In the genomic region with DNA sequence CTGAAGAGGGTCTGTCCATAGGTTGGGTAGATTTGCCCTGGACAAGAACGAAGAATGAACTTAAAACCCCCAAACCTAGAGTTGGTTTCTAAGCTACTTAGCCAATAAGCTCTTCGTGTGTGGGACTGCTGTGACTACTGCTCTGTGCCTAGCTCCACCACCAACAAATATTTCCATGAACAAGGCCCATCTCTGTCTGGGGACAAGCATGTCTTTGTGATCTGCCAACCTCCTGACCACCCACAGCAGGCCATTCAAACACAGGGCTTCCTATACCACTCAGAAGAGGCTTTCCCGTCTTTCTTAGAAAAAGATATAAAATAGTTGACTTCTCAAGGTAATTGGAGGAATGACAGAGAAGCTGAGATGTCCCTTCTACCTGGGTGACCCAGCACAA, we compare ENCODE assay signal across 21 mouse cellular contexts. TPM values are rescaled to one million over a fixed set of nuclear protein-coding genes. Genes with fewer than 3 reads are reported as not detected.
A peak's percentile ranks its signal among the peaks of the same experiment; 100 is the strongest.
DNase-seq lines count a peak whose midpoint lies in the region; ATAC-seq and TF ChIP-seq lines count a peak whose summit lies in the region.
"Had no signal": no experiment of that assay in that cellular context is flagged by ENCODE, and none has a peak within 500 bp of the region (broad histone marks: within the 10 kb centered on the region; RNA-seq: fewer than 3 reads in every experiment).

No protein-coding gene starts in this region.

- no peaks in the 10 kb centered on the region for H3K27me3 ChIP-seq in cerebellum, adult 2 months (ENCODE audit: control insufficient read depth, insufficient read depth, low read length)
- H3K27me3 ChIP-seq in liver, embryonic 14.5 days (ENCODE audit: control insufficient read depth, insufficient read depth, low read length): peaks cover 3% of the 10 kb centered on the region
- peaks cover 10% of the 10 kb centered on the region for H3K27me3 ChIP-seq in midbrain, embryonic 15.5 days (replicated peaks)

- H3K9me3 ChIP-seq in liver, embryonic 14.5 days (ENCODE audit: control insufficient read depth, low read length): no peaks in the 10 kb centered on the region
- no peaks in the 10 kb centered on the region for H3K9me3 ChIP-seq in midbrain, embryonic 15.5 days
- H3K9me3 ChIP-seq: embryonic facial prominence, embryonic 10.5 days; hindbrain, embryonic 12.5 days had no signal

- H3K4me1 ChIP-seq in cerebellum, adult 2 months (ENCODE audit: control insufficient read depth, insufficient read depth, low read length): peaks cover 5% of the 10 kb centered on the region
- H3K4me1 ChIP-seq in liver, embryonic 14.5 days (replicated peaks; ENCODE audit: control insufficient read depth in 2 of 2, insufficient read depth in 2 of 2, low read length in 1 of 2): peaks cover 25 to 29% of the 10 kb centered on the region in 2 experiments
- H3K4me1 ChIP-seq in midbrain, embryonic 15.5 days: peaks cover 3% of the 10 kb centered on the region; the same call in 1 of the 2 replicates
- H3K4me1 ChIP-seq: hindbrain, embryonic 12.5 days had no signal

- H3K27ac ChIP-seq in cerebellum, adult 2 months (ENCODE audit: insufficient read depth, low read length): peak overlapping the region; percentile 69; the same call in 1 of the 2 replicates
- peak overlapping the region; percentile 72 for H3K27ac ChIP-seq in left cerebral cortex, adult 2 months
- peak overlapping the region; percentile 92 for H3K27ac ChIP-seq in liver, embryonic 14.5 days
- no peak overlapping the region for H3K27ac ChIP-seq in midbrain, embryonic 15.5 days
- H3K27ac ChIP-seq: embryonic facial prominence, embryonic 10.5 days; hindbrain, embryonic 12.5 days had no signal

- no peak for TF ChIP-seq EP300 in liver, embryonic 14.5 days (IDR thresholded peaks at IDR 0.05; ENCODE audit: low read depth)

- no peak for ATAC-seq in cerebellum, adult (ENCODE audit: insufficient number of reproducible peaks, low FRiP score, low TSS enrichment)
- no peak for ATAC-seq in liver, embryonic 14.5 days (ENCODE audit: insufficient read depth)
- ATAC-seq in midbrain, embryonic 15.5 days (replicated peaks): no peak
- ATAC-seq: activated CD4-positive, CD25-positive, alpha-beta regulatory T cell, adult 4 months; forebrain, embryonic 14.5 days had no signal

- no peak overlapping the region for H3K4me3 ChIP-seq in cerebellum, adult 2 months (replicated peaks; ENCODE audit: insufficient read depth, low read depth, low read length)
- H3K4me3 ChIP-seq in left cerebral cortex, adult 2 months: no peak overlapping the region
- H3K4me3 ChIP-seq in liver, embryonic 14.5 days (ENCODE audit: insufficient read depth in 1 of 2, low read depth in 2 of 2, low read length in 2 of 2): peak overlapping the region in 1 of 2 experiments; percentile 6; a peak in 1 of 4 replicates
- no peak overlapping the region for H3K4me3 ChIP-seq in midbrain, embryonic 15.5 days
- H3K4me3 ChIP-seq: embryonic facial prominence, embryonic 10.5 days; hindbrain, embryonic 12.5 days had no signal

- no peak for DNase-seq in cerebellum, adult 2 months
- no peak for DNase-seq in left cerebral cortex, adult 2 months (ENCODE audit: extremely low spot score in 1 of 2, low spot score in 2 of 2)
- no peak for DNase-seq in left cerebral cortex, adult 18-20 months (ENCODE audit: low spot score in 2 of 2)
- DNase-seq in brain, adult 2 months (ENCODE audit: low read depth, low spot score): peak; percentile 91
- DNase-seq in liver, embryonic 14.5 days (ENCODE audit: low read depth in 3 of 3, low spot score in 3 of 3): no peak
- DNase-seq in heart, postnatal 10 days: no peak
- DNase-seq: adrenal gland, postnatal 14 days; cerebellum, adult 8-10 months; gastrocnemius, postnatal 14 days; heart, postnatal 14 days; kidney, adult 8-10 months; kidney, postnatal 14 days; left cerebral cortex, postnatal 4 days; thymus, postnatal 4 days had no signal

- no peak for TF ChIP-seq CTCF in cerebellum, adult 2 months (IDR thresholded peaks at IDR 0.05; ENCODE audit: borderline replicate concordance, insufficient read depth, low read depth, low read length)
- TF ChIP-seq CTCF in left cerebral cortex, adult 2 months (IDR thresholded peaks at IDR 0.05): no peak
- no peak for TF ChIP-seq CTCF in liver, embryonic 14.5 days (IDR thresholded peaks at IDR 0.05; ENCODE audit: low read depth)

- H3K36me3 ChIP-seq in liver, embryonic 14.5 days (replicated peaks; ENCODE audit: control insufficient read depth, insufficient read depth, low read depth): no peaks in the 10 kb centered on the region
- H3K36me3 ChIP-seq in midbrain, embryonic 15.5 days (replicated peaks): no peaks in the 10 kb centered on the region
- H3K36me3 ChIP-seq: embryonic facial prominence, embryonic 10.5 days; hindbrain, embryonic 12.5 days had no signal

- no peak for TF ChIP-seq POLR2A in cerebellum, adult 2 months (IDR thresholded peaks at IDR 0.05; ENCODE audit: borderline replicate concordance, insufficient read depth, low read length)

- intact Hi-C loops in left cerebral cortex, adult 2 months (cut with DNase I): no loop called here
- intact Hi-C loops in heart, postnatal 10 days (cut with DNase I): no loop called here

- H3K9ac ChIP-seq in liver, embryonic 14.5 days (replicated peaks): peak overlapping the region; percentile 66
- H3K9ac ChIP-seq in midbrain, embryonic 15.5 days: no peak overlapping the region
- H3K9ac ChIP-seq: hindbrain, embryonic 12.5 days had no signal

- 57% methylated on average over 3 of the region's 3 CpGs for WGBS in cerebellum, adult 2 months
- WGBS in liver, embryonic 14.5 days (ENCODE audit: insufficient replicate concordance): 50% methylated on average over 3 of the region's 3 CpGs
- WGBS in midbrain, embryonic 15.5 days: 69% methylated on average over 3 of the region's 3 CpGs

- H3K4me2 ChIP-seq in liver, embryonic 14.5 days (ENCODE audit: low read depth): peak overlapping the region; percentile 73
- H3K4me2 ChIP-seq in midbrain, embryonic 15.5 days: no peak overlapping the region
- H3K4me2 ChIP-seq: hindbrain, embryonic 12.5 days had no signal

RNA-seq across cellular contexts. Expression of gene Eps8l2, which starts 26.4 kb away (rescaled TPM):
- polyA plus RNA-seq in cerebellum, adult 2 months (2012; rRNA removed): 77.3 and 90.4 TPM in 2 replicates
- 1 to 10 TPM; 3.6 to 5.3 TPM for total RNA-seq in left cerebral cortex, adult 2 months (2021)
- total RNA-seq in left cerebral cortex, adult 18-20 months (2021): 1 to 10 TPM; 3.5 to 6.3 TPM
- polyA plus RNA-seq in liver, embryonic 14.5 days (2012; rRNA removed): 7.9 and 8.3 TPM in 2 replicates
- 6.6 and 7.7 TPM in 2 replicates for polyA plus RNA-seq in liver, embryonic 14.5 days (2014; fragmentation: Nextera tagmentation; extraction: Ambion mirVana)
- polyA plus RNA-seq in midbrain, embryonic 15.5 days (2015; fragmentation: Nextera tagmentation; extraction: Ambion mirVana): 0.49 and 0.66 TPM in 2 replicates
- 1 to 10 TPM; 2.8 to 3.0 TPM for total RNA-seq in heart, postnatal 10 days (2021)
- total RNA-seq: monocyte, adult 5-6 weeks had no signal
- polyA plus RNA-seq: activated CD4-positive, CD25-positive, alpha-beta regulatory T cell, adult 4 months had no signal

RNA-seq across cellular contexts. Expression of gene Taldo1, which starts 27.0 kb away (rescaled TPM):
- polyA plus RNA-seq in cerebellum, adult 2 months (2012; rRNA removed): 222 and 232 TPM in 2 replicates
- total RNA-seq in left cerebral cortex, adult 2 months (2021): 10 to 100 TPM; 87.5 to 90.9 TPM
- 100 to 1,000 TPM in 1 of 2 experiments, 10 to 100 TPM in 1; 96.6 to 104 TPM for total RNA-seq in left cerebral cortex, adult 18-20 months (2021)
- 212 and 266 TPM in 2 replicates for polyA plus RNA-seq in liver, embryonic 14.5 days (2012; rRNA removed)
- 427 and 428 TPM in 2 replicates for polyA plus RNA-seq in liver, embryonic 14.5 days (2014; fragmentation: Nextera tagmentation; extraction: Ambion mirVana)
- polyA plus RNA-seq in midbrain, embryonic 15.5 days (2015; fragmentation: Nextera tagmentation; extraction: Ambion mirVana): 292 and 298 TPM in 2 replicates
- total RNA-seq in heart, postnatal 10 days (2021): 100 to 1,000 TPM; 137 to 155 TPM

RNA-seq across cellular contexts. Expression of gene Tmem80, which starts 37.5 kb away (rescaled TPM):
- polyA plus RNA-seq in cerebellum, adult 2 months (2012; rRNA removed): 66.7 and 68.3 TPM in 2 replicates
- 10 to 100 TPM; 33.3 to 34.9 TPM for total RNA-seq in left cerebral cortex, adult 2 months (2021)
- 10 to 100 TPM; 24.6 to 34.6 TPM for total RNA-seq in left cerebral cortex, adult 18-20 months (2021)
- polyA plus RNA-seq in liver, embryonic 14.5 days (2012; rRNA removed): 10.7 and 13.6 TPM in 2 replicates
- polyA plus RNA-seq in liver, embryonic 14.5 days (2014; fragmentation: Nextera tagmentation; extraction: Ambion mirVana): 11.3 and 13.0 TPM in 2 replicates
- 63.0 and 63.3 TPM in 2 replicates for polyA plus RNA-seq in midbrain, embryonic 15.5 days (2015; fragmentation: Nextera tagmentation; extraction: Ambion mirVana)
- 10 to 100 TPM; 13.5 to 14.7 TPM for total RNA-seq in heart, postnatal 10 days (2021)

RNA-seq across cellular contexts. Expression of gene Deaf1, which starts 37.6 kb away (rescaled TPM):
- polyA plus RNA-seq in cerebellum, adult 2 months (2012; rRNA removed): 47.5 and 49.3 TPM in 2 replicates
- 10 to 100 TPM; 63.1 to 63.8 TPM for total RNA-seq in left cerebral cortex, adult 2 months (2021)
- 10 to 100 TPM; 62.8 to 70.5 TPM for total RNA-seq in left cerebral cortex, adult 18-20 months (2021)
- polyA plus RNA-seq in liver, embryonic 14.5 days (2012; rRNA removed): 6.9 and 7.8 TPM in 2 replicates
- polyA plus RNA-seq in liver, embryonic 14.5 days (2014; fragmentation: Nextera tagmentation; extraction: Ambion mirVana): 11.1 and 13.6 TPM in 2 replicates
- polyA plus RNA-seq in midbrain, embryonic 15.5 days (2015; fragmentation: Nextera tagmentation; extraction: Ambion mirVana): 224 and 234 TPM in 2 replicates
- 10 to 100 TPM; 25.0 to 27.0 TPM for total RNA-seq in heart, postnatal 10 days (2021)

RNA-seq across cellular contexts. Expression of gene Gatd1, which starts 48.9 kb away (rescaled TPM):
- 48.1 and 49.2 TPM in 2 replicates for polyA plus RNA-seq in cerebellum, adult 2 months (2012; rRNA removed)
- 10 to 100 TPM; 38.9 to 46.5 TPM for total RNA-seq in left cerebral cortex, adult 2 months (2021)
- total RNA-seq in left cerebral cortex, adult 18-20 months (2021): 10 to 100 TPM; 40.4 to 45.1 TPM
- 13.8 and 16.9 TPM in 2 replicates for polyA plus RNA-seq in liver, embryonic 14.5 days (2012; rRNA removed)
- 8.7 and 10.3 TPM in 2 replicates for polyA plus RNA-seq in liver, embryonic 14.5 days (2014; fragmentation: Nextera tagmentation; extraction: Ambion mirVana)
- 57.2 and 59.5 TPM in 2 replicates for polyA plus RNA-seq in midbrain, embryonic 15.5 days (2015; fragmentation: Nextera tagmentation; extraction: Ambion mirVana)
- 10 to 100 TPM; 12.2 to 15.0 TPM for total RNA-seq in heart, postnatal 10 days (2021)
